Mouse (Mus musculus): ENCODE results near the gene Uspl1. TPM values are rescaled to one million over a fixed set of nuclear protein-coding genes. Genes with fewer than 3 reads are reported as not detected.

The Uspl1 gene
- polyA plus RNA-seq, 1 experiment from 2014 or later: 31.1 TPM

DNA sequence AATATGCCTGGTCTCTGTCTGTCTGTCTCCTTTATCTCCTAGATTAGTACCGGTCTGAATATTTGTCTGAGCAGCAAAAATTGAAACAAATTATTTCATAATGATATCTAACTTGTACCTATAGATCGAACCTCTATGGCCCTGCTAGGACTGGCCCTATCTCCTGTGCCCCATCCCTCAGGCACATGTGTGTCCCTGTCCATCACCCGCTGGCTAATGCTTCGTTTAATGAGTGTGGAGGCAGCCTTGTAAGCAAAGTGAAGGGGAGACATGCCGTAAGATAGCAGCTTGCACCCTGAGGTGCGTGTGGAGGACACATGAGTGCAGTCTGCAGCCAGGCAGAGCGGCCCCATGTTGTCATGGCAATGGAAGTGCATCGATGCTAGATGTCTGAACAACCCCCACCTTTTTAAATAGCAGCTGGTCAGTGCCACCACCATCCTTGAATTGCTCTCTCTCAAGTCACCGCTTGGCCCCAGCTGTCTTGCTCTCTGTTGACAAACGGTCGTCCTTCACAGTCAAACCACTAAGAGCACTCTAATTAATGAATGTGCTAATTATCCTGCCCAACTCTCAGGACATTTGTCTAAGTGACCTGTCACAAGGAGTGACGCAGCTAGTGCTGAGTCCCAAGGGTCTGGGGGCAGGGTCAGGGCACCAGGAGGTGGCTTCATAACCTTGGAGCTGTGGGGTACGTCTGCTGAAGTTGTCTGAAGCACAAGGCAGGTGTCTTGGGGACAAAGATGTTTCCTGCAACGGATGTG is 73.5 kb downstream of the Uspl1 start:
- 54% methylated on average over 14 of the region's 14 CpGs for WGBS

GRCm38 (mm10) chr5:149259093-149259492 is 74.9 kb downstream of the Uspl1 start:
- H3K27ac ChIP-seq (ENCODE audit: low read length): no peak overlapping the region
- ATAC-seq: peak; percentile 46; the same call in 1 of the 2 replicates
- peaks cover 3% of the 10 kb centered on the region; the same call in 1 of the 2 replicates for H3K9me3 ChIP-seq (ENCODE audit: control insufficient read depth, low read length)
- H3K36me3 ChIP-seq (ENCODE audit: control insufficient read depth, insufficient read depth, low read length): no peaks in the 10 kb centered on the region
- 32% methylated on average over 16 of the region's 16 CpGs for WGBS
- H3K27me3 ChIP-seq (replicated peaks; ENCODE audit: control insufficient read depth, insufficient read depth, low read length): no peaks in the 10 kb centered on the region
- no peak overlapping the region for H3K4me3 ChIP-seq (ENCODE audit: low read length)
- peaks cover 8% of the 10 kb centered on the region; the same call in 1 of the 2 replicates for H3K4me1 ChIP-seq (ENCODE audit: control insufficient read depth, insufficient read depth, low read length)
- 0 out of 2 replicates have a peak overlapping the region, but pooled peaks have one; percentile 19 for H3K4me2 ChIP-seq (ENCODE audit: low read depth, low read length)
- H3K9ac ChIP-seq (ENCODE audit: low read depth, low read length): peak overlapping the region; percentile 37

More for the DNA sequence above, 73.5 kb downstream of the Uspl1 start:
- Histone ChIP-seq H3K36me3 (ENCODE audit: control insufficient read depth, insufficient read depth, low read length) (no peaks in the 10 kb centered on the region), H3K27me3 (replicated peaks; ENCODE audit: control insufficient read depth, insufficient read depth, low read length) (no peaks in the 10 kb centered on the region), H3K4me1 (ENCODE audit: control insufficient read depth, insufficient read depth, low read length) (peaks cover 8% of the 10 kb centered on the region; the same call in 1 of the 2 replicates), H3K4me2 (ENCODE audit: low read depth, low read length) (no peak overlapping the region), H3K27ac (ENCODE audit: low read length) (no peak overlapping the region), H3K4me3 (ENCODE audit: low read length) (no peak overlapping the region), H3K9ac (ENCODE audit: low read depth, low read length) (no peak overlapping the region), H3K9me3 (ENCODE audit: control insufficient read depth, low read length) (peaks cover 3% of the 10 kb centered on the region; the same call in 1 of the 2 replicates)
- no peak for ATAC-seq

GRCm38 (mm10) chr5:149261449-149261848 is 77.3 kb downstream of the Uspl1 start:
- Histone ChIP-seq H3K36me3 (ENCODE audit: control insufficient read depth, insufficient read depth, low read length) (no peaks in the 10 kb centered on the region), H3K4me2 (ENCODE audit: low read depth, low read length) (no peak overlapping the region), H3K4me1 (ENCODE audit: control insufficient read depth, insufficient read depth, low read length) (peaks cover 6% of the 10 kb centered on the region; the same call in 1 of the 2 replicates), H3K9ac (ENCODE audit: low read depth, low read length) (no peak overlapping the region), H3K4me3 (ENCODE audit: low read length) (no peak overlapping the region), H3K27me3 (replicated peaks; ENCODE audit: control insufficient read depth, insufficient read depth, low read length) (no peaks in the 10 kb centered on the region), H3K9me3 (ENCODE audit: control insufficient read depth, low read length) (peaks cover 3% of the 10 kb centered on the region; the same call in 1 of the 2 replicates), H3K27ac (ENCODE audit: low read length) (no peak overlapping the region)
- no peak for ATAC-seq
- 73% methylated on average over 7 of the region's 7 CpGs for WGBS

- Histone ChIP-seq H3K9ac (ENCODE audit: low read depth, low read length) (no peak overlapping the region), H3K4me2 (ENCODE audit: low read depth, low read length) (no peak overlapping the region), H3K36me3 (ENCODE audit: control insufficient read depth, insufficient read depth, low read length) (no peaks in the 10 kb centered on the region), H3K27ac (ENCODE audit: low read length) (no peak overlapping the region), H3K4me3 (ENCODE audit: low read length) (no peak overlapping the region), H3K27me3 (replicated peaks; ENCODE audit: control insufficient read depth, insufficient read depth, low read length) (no peaks in the 10 kb centered on the region), H3K4me1 (ENCODE audit: control insufficient read depth, insufficient read depth, low read length) (peaks cover 6% of the 10 kb centered on the region; the same call in 1 of the 2 replicates), H3K9me3 (ENCODE audit: control insufficient read depth, low read length) (peaks cover 3% of the 10 kb centered on the region; the same call in 1 of the 2 replicates)
- ATAC-seq: no peak
- 62% methylated on average over 6 of the region's 6 CpGs for WGBS
These were observed 77.7 kb downstream of the Uspl1 start for GRCm38 (mm10) chr5:149261866-149262265.

GRCm38 (mm10) chr5:149264405-149264804 is 80.3 kb downstream of the Uspl1 start, which contains the start of gene Alox5ap:
Gene Alox5ap, plus strand, starts transcription at chr5:149264767.
- 55% methylated on average over 4 of the region's 4 CpGs for WGBS

DNA sequence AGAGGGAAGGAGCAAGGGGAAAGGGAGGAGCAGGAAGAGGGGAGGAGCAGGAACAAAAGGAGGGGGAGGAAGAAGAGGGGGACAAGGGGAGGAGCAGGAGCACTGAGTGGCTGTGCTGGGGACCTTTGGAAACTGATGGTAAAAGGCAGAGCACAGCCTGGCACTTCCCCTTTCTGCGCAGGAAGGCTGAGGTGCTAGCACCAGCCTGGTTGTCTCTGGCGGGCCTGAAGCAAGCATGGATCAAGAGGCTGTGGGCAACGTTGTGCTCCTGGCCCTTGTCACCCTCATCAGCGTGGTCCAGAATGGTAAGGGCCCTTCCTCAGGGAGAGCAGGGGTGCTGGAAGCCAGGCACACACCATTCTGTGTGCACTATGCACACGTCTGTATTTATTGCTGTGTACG is 80.7 kb downstream of the Uspl1 start:
- no peak overlapping the region for H3K4me2 ChIP-seq (ENCODE audit: low read depth, low read length)
- H3K9me3 ChIP-seq (ENCODE audit: control insufficient read depth, low read length): peaks cover 3% of the 10 kb centered on the region; the same call in 1 of the 2 replicates
- H3K9ac ChIP-seq (ENCODE audit: low read depth, low read length): no peak overlapping the region
- 52% methylated on average over 6 of the region's 6 CpGs for WGBS
- H3K4me1 ChIP-seq (ENCODE audit: control insufficient read depth, insufficient read depth, low read length): no peaks in the 10 kb centered on the region
- no peak for ATAC-seq
- no peaks in the 10 kb centered on the region for H3K36me3 ChIP-seq (ENCODE audit: control insufficient read depth, insufficient read depth, low read length)
- H3K27ac ChIP-seq (ENCODE audit: low read length): no peak overlapping the region
- H3K27me3 ChIP-seq (replicated peaks; ENCODE audit: control insufficient read depth, insufficient read depth, low read length): no peaks in the 10 kb centered on the region
- H3K4me3 ChIP-seq (ENCODE audit: low read length): no peak overlapping the region

More at GRCm38 (mm10) chr5:149264405-149264804, 80.3 kb downstream of the Uspl1 start, which contains the start of gene Alox5ap:
- Histone ChIP-seq H3K4me3 (ENCODE audit: low read length) (no peak within 1 kb of the TSS), H3K27me3 (replicated peaks; ENCODE audit: control insufficient read depth, insufficient read depth, low read length) (no peaks in the 10 kb centered on the region), H3K9me3 (ENCODE audit: control insufficient read depth, low read length) (peaks cover 3% of the 10 kb centered on the region; the same call in 1 of the 2 replicates), H3K36me3 (ENCODE audit: control insufficient read depth, insufficient read depth, low read length) (no peaks in the 10 kb centered on the region), H3K27ac (ENCODE audit: low read length) (no peak within 1 kb of the TSS), H3K4me1 (ENCODE audit: control insufficient read depth, insufficient read depth, low read length) (no peaks in the 10 kb centered on the region), H3K4me2 (ENCODE audit: low read depth, low read length) (no peak within 1 kb of the TSS), H3K9ac (ENCODE audit: low read depth, low read length) (no peak within 1 kb of the TSS)
- ATAC-seq: no peak

Small RNAs within 50 kb of the gene (microRNA-seq; reads per million reads assigned to microRNA genes)
- not detected for gene Gm24105

Other genes starting within 250 kb of the Uspl1 start
- gene Gm42791, start 189.2 kb upstream of the Uspl1 start, polyA plus RNA-seq (2015; fragmentation: Nextera tagmentation; extraction: Ambion mirVana): 0.80 and 1.0 TPM in 2 replicates
- gene Hmgb1, start 139 bp downstream of the Uspl1 start, polyA plus RNA-seq (2015; fragmentation: Nextera tagmentation; extraction: Ambion mirVana): 780 and 921 TPM in 2 replicates
- gene Alox5ap, start 80.4 kb downstream of the Uspl1 start, polyA plus RNA-seq (2015; fragmentation: Nextera tagmentation; extraction: Ambion mirVana): 11.2 and 11.4 TPM in 2 replicates
- gene Medag, start 227.4 kb downstream of the Uspl1 start, polyA plus RNA-seq (2015; fragmentation: Nextera tagmentation; extraction: Ambion mirVana): 1.8 and 2.0 TPM in 2 replicates

All from intestine, embryonic 16.5 days (tissue).